Mouse (Mus musculus) midbrain, embryonic 15.5 days (tissue): ENCODE data around the gene Ankrd52. TPM values are rescaled to one million over a fixed set of nuclear protein-coding genes. Genes with fewer than 3 reads are reported as not detected.
A peak's percentile ranks its signal among the peaks of the same experiment; 100 is the strongest.

Source experiments
- ATAC-seq: fragments of 200-750 bp; cut with Nextera tagmentation; replicated peaks from 2 replicates; pipeline ENCODE4 v1.8.0; 2017; ENCODE audit warnings: moderate TSS enrichment
- H3K27ac ChIP-seq: fragments of 300-500 bp; sonication (generic); 2 replicates; pipeline ENCODE4 v1.5.1; 2015; ENCODE audit warnings: mild to moderate bottlenecking, inconsistent platforms
- H3K27me3 ChIP-seq: fragments of 300-500 bp; sonication (generic); replicated peaks from 2 replicates; pipeline ENCODE4 v1.6.1; 2015; ENCODE audit warnings: inconsistent platforms
- H3K36me3 ChIP-seq: fragments of 300-500 bp; sonication (generic); replicated peaks from 2 replicates; pipeline ENCODE4 v1.6.1; 2015; ENCODE audit warnings: inconsistent platforms
- H3K4me1 ChIP-seq: fragments of 300-500 bp; sonication (generic); 2 replicates; pipeline ENCODE4 v1.6.1; 2015; ENCODE audit warnings: inconsistent platforms
- H3K4me2 ChIP-seq: fragments of 300-500 bp; sonication (generic); 2 replicates; pipeline ENCODE4 v1.6.1; 2015; ENCODE audit warnings: inconsistent platforms, mild to moderate bottlenecking, moderate library complexity
- H3K4me3 ChIP-seq: fragments of 300-500 bp; sonication (generic); 2 replicates; pipeline ENCODE4 v1.5.1; 2015; ENCODE audit warnings: mild to moderate bottlenecking, inconsistent platforms
- H3K9ac ChIP-seq: fragments of 300-500 bp; sonication (generic); 2 replicates; pipeline ENCODE4 v1.6.1; 2015; ENCODE audit warnings: mild to moderate bottlenecking, inconsistent platforms
- H3K9me3 ChIP-seq: fragments of 300-500 bp; sonication (generic); 2 replicates; pipeline ENCODE4 v1.6.1; 2016; ENCODE audit warnings: inconsistent platforms
- WGBS: fragments of 180-500 bp; shearing (Covaris S2); methylation state at CpG from one replicate; pipeline ENCODE4 v1.1.7; 2015; ENCODE audit warnings: mixed read lengths; 5-methylcytosine and 5-hydroxymethylcytosine counted together
- polyA plus RNA-seq: library from polyadenylated mRNA; unstranded; fragments of >200 nt; fragmentation: Nextera tagmentation; extraction: Ambion mirVana; gene quantifications from 2 replicates; pipeline ENCODE4 v1.2.1, GENCODE M21; 2015

The Ankrd52 gene
- polyA plus RNA-seq, 1 experiment from 2014 or later, result 15.6 TPM

- H3K9ac ChIP-seq, result no peak overlapping the region
- no peaks in the 10 kb centered on the region for H3K36me3 ChIP-seq
- H3K4me2 ChIP-seq, result no peak overlapping the region
- peak overlapping the region; percentile 27; the same call in 1 of the 2 replicates for H3K27ac ChIP-seq
- no peak overlapping the region for H3K4me3 ChIP-seq
- H3K9me3 ChIP-seq, result no peaks in the 10 kb centered on the region
- peaks cover 16% of the 10 kb centered on the region; the same call in 1 of the 2 replicates for H3K4me1 ChIP-seq
- no peaks in the 10 kb centered on the region for H3K27me3 ChIP-seq
- WGBS, result 48% methylated on average over 7 of the region's 7 CpGs
- no peak for ATAC-seq
These were observed 32.2 kb upstream of the Ankrd52 start for GRCm38 (mm10) chr10:128344568-128345275.

- no peak overlapping the region for H3K4me3 ChIP-seq
- peaks cover 21% of the 10 kb centered on the region for H3K36me3 ChIP-seq
- no peaks in the 10 kb centered on the region for H3K9me3 ChIP-seq
- no peak overlapping the region for H3K9ac ChIP-seq
- no peak overlapping the region for H3K27ac ChIP-seq
- 93% methylated on average over 8 of the region's 8 CpGs for WGBS
- ATAC-seq, result no peak
- no peak overlapping the region for H3K4me2 ChIP-seq
- peaks cover 8% of the 10 kb centered on the region; the same call in 1 of the 2 replicates for H3K4me1 ChIP-seq
- H3K27me3 ChIP-seq, result no peaks in the 10 kb centered on the region
These were observed 29.4 kb upstream of the Ankrd52 start for GRCm38 (mm10) chr10:128347541-128347940.

- no peak for ATAC-seq
- Histone ChIP-seq H3K27me3 (no peaks in the 10 kb centered on the region), H3K9me3 (no peaks in the 10 kb centered on the region), H3K9ac (no peak overlapping the region), H3K36me3 (peaks cover 47% of the 10 kb centered on the region), H3K4me3 (no peak overlapping the region), H3K4me1 (no peaks in the 10 kb centered on the region), H3K4me2 (no peak overlapping the region), H3K27ac (no peak overlapping the region)
- WGBS, result 63% methylated on average over 2 of the region's 2 CpGs
These were observed 18.1 kb upstream of the Ankrd52 start for GRCm38 (mm10) chr10:128358796-128359195.

- no peak for ATAC-seq
- H3K9ac ChIP-seq, result no peak overlapping the region
- H3K36me3 ChIP-seq, result peaks cover 44% of the 10 kb centered on the region
- H3K4me2 ChIP-seq, result no peak overlapping the region
- no peak overlapping the region for H3K4me3 ChIP-seq
- no peaks in the 10 kb centered on the region for H3K27me3 ChIP-seq
- H3K27ac ChIP-seq, result no peak overlapping the region
- H3K4me1 ChIP-seq, result no peaks in the 10 kb centered on the region
- 95% methylated on average over 6 of the region's 6 CpGs for WGBS
- H3K9me3 ChIP-seq, result no peaks in the 10 kb centered on the region
These were observed 17.7 kb upstream of the Ankrd52 start for GRCm38 (mm10) chr10:128359226-128359625.

- H3K4me3 ChIP-seq, result no peak overlapping the region
- ATAC-seq, result no peak
- H3K27me3 ChIP-seq, result no peaks in the 10 kb centered on the region
- no peak overlapping the region for H3K27ac ChIP-seq
- peaks cover 3% of the 10 kb centered on the region; the same call in 1 of the 2 replicates for H3K4me1 ChIP-seq
- peaks cover 40% of the 10 kb centered on the region for H3K36me3 ChIP-seq
- WGBS, result 90% methylated on average over 6 of the region's 6 CpGs
- no peak overlapping the region for H3K4me2 ChIP-seq
- H3K9me3 ChIP-seq, result no peaks in the 10 kb centered on the region
- no peak overlapping the region for H3K9ac ChIP-seq
These were observed 15.1 kb upstream of the Ankrd52 start for GRCm38 (mm10) chr10:128361836-128362235.

GRCm38 (mm10) chr10:128362568-128362967 is 14.3 kb upstream of the Ankrd52 start:
- Histone ChIP-seq H3K9me3 (no peaks in the 10 kb centered on the region), H3K4me1 (peaks cover 8% of the 10 kb centered on the region), H3K9ac (no peak overlapping the region), H3K27me3 (no peaks in the 10 kb centered on the region), H3K4me3 (no peak overlapping the region), H3K4me2 (no peak overlapping the region), H3K36me3 (peaks cover 40% of the 10 kb centered on the region), H3K27ac (no peak overlapping the region)
- WGBS, result 48% methylated on average over 3 of the region's 3 CpGs
- ATAC-seq, result no peak

- peak overlapping the region; percentile 73 for H3K9ac ChIP-seq
- WGBS, result 16% methylated on average over 19 of the region's 19 CpGs
- H3K36me3 ChIP-seq, result peaks cover 4% of the 10 kb centered on the region; the same call in 1 of the 2 replicates
- peaks cover 24% of the 10 kb centered on the region for H3K4me1 ChIP-seq
- peak overlapping the region; percentile 79 for H3K4me3 ChIP-seq
- peak overlapping the region; percentile 70 for H3K4me2 ChIP-seq
- H3K27ac ChIP-seq, result peak overlapping the region; percentile 96
- no peaks in the 10 kb centered on the region for H3K9me3 ChIP-seq
- H3K27me3 ChIP-seq, result no peaks in the 10 kb centered on the region
- ATAC-seq, result no peak; the same call in 1 of the 2 replicates
These were observed 9.0 kb upstream of the Ankrd52 start for GRCm38 (mm10) chr10:128367899-128368401.

- Histone ChIP-seq H3K36me3 (peaks cover 4% of the 10 kb centered on the region; the same call in 1 of the 2 replicates), H3K4me3 (peak within 1 kb of the TSS; percentile 79), H3K27ac (peak within 1 kb of the TSS; percentile 96), H3K27me3 (no peaks in the 10 kb centered on the region), H3K4me2 (peak within 1 kb of the TSS; percentile 70), H3K9me3 (no peaks in the 10 kb centered on the region), H3K4me1 (peaks cover 24% of the 10 kb centered on the region), H3K9ac (peak within 1 kb of the TSS; percentile 73)
- WGBS, result under 1% methylated on average over 86 of the region's 87 CpGs
- peak; percentile 95 for ATAC-seq
These were observed 8.3 kb upstream of the Ankrd52 start, which contains the start of gene Coq10a for GRCm38 (mm10) chr10:128368402-128369217. TSS of gene Coq10a (minus strand) at chr10:128368997.

- no peaks in the 10 kb centered on the region for H3K27me3 ChIP-seq
- peak overlapping the region; percentile 70 for H3K4me2 ChIP-seq
- H3K4me1 ChIP-seq, result peaks cover 24% of the 10 kb centered on the region
- 2% methylated on average over 9 of the region's 9 CpGs for WGBS
- H3K27ac ChIP-seq, result peak overlapping the region; percentile 96
- no peaks in the 10 kb centered on the region for H3K9me3 ChIP-seq
- 0 out of 2 replicates have a peak, but pooled peaks cover 3% of the 10 kb centered on the region for H3K36me3 ChIP-seq
- ATAC-seq, result no peak
- H3K4me3 ChIP-seq, result peak overlapping the region; percentile 79
- H3K9ac ChIP-seq, result peak overlapping the region; percentile 73
These were observed 7.7 kb upstream of the Ankrd52 start for GRCm38 (mm10) chr10:128369218-128369543.

- H3K9me3 ChIP-seq, result no peaks in the 10 kb centered on the region
- ATAC-seq, result no peak
- no peaks in the 10 kb centered on the region for H3K27me3 ChIP-seq
- H3K4me1 ChIP-seq, result peaks cover 24% of the 10 kb centered on the region
- H3K4me3 ChIP-seq, result peak overlapping the region; percentile 79
- H3K27ac ChIP-seq, result peak overlapping the region; percentile 96
- no peaks in the 10 kb centered on the region for H3K36me3 ChIP-seq
- H3K9ac ChIP-seq, result peak overlapping the region; percentile 73
- peak overlapping the region; percentile 70 for H3K4me2 ChIP-seq
- WGBS, result 79% methylated on average over 6 of the region's 6 CpGs
These were observed 7.3 kb upstream of the Ankrd52 start for GRCm38 (mm10) chr10:128369599-128369998.

- 55% methylated on average over 5 of the region's 6 CpGs for WGBS
- Histone ChIP-seq H3K4me1 (peaks cover 24% of the 10 kb centered on the region), H3K27me3 (no peaks in the 10 kb centered on the region), H3K27ac (peak overlapping the region; percentile 96; the same call in 1 of the 2 replicates), H3K9ac (no peak overlapping the region), H3K4me3 (no peak overlapping the region), H3K4me2 (no peak overlapping the region), H3K36me3 (no peaks in the 10 kb centered on the region), H3K9me3 (no peaks in the 10 kb centered on the region)
- no peak for ATAC-seq
These were observed 6.9 kb upstream of the Ankrd52 start for GRCm38 (mm10) chr10:128370021-128370420.

- Histone ChIP-seq H3K4me2 (no peak overlapping the region), H3K4me1 (peaks cover 24% of the 10 kb centered on the region), H3K36me3 (no peaks in the 10 kb centered on the region), H3K27me3 (no peaks in the 10 kb centered on the region), H3K9me3 (no peaks in the 10 kb centered on the region), H3K4me3 (no peak overlapping the region), H3K9ac (no peak overlapping the region), H3K27ac (no peak overlapping the region)
- WGBS, result 75% methylated on average over 4 of the region's 4 CpGs
- no peak for ATAC-seq
These were observed 6.3 kb upstream of the Ankrd52 start for GRCm38 (mm10) chr10:128370601-128371000.
